Mouse (Mus musculus): ENCODE data around the gene Mttp. TPM values are rescaled to one million over a fixed set of nuclear protein-coding genes. Genes with fewer than 3 reads are reported as not detected.
A peak's percentile ranks its signal among the peaks of the same experiment; 100 is the strongest.

Mttp gene
- polyA plus RNA-seq, 1 experiment, result 4.9 TPM

- no peak for DNase-seq (ENCODE audit: low read depth)
- TF ChIP-seq POLR2A (IDR thresholded peaks at IDR 0.05; ENCODE audit: borderline replicate concordance, extremely low read depth, insufficient read depth, insufficient read length, poor library complexity, severe bottlenecking), result no peak
- no peak for TF ChIP-seq CTCF (IDR thresholded peaks at IDR 0.05; ENCODE audit: borderline replicate concordance, extremely low read depth, insufficient read depth, insufficient read length)
Measured at GRCm38 (mm10) chr3:138078701-138079100, 66.1 kb downstream of the Mttp start.

GRCm38 (mm10) chr3:138077476-138078340, 67.1 kb downstream of the Mttp start:
- peak; percentile 82 for DNase-seq (ENCODE audit: low read depth)

GRCm38 (mm10) chr3:138075209-138075608, 69.6 kb downstream of the Mttp start:
- TF ChIP-seq CTCF (IDR thresholded peaks at IDR 0.05; ENCODE audit: borderline replicate concordance, extremely low read depth, insufficient read depth, insufficient read length), result no peak
- no peak for TF ChIP-seq POLR2A (IDR thresholded peaks at IDR 0.05; ENCODE audit: borderline replicate concordance, extremely low read depth, insufficient read depth, insufficient read length, poor library complexity, severe bottlenecking)

More at GRCm38 (mm10) chr3:138077476-138078340, 67.1 kb downstream of the Mttp start:
- no peak for TF ChIP-seq CTCF (IDR thresholded peaks at IDR 0.05; ENCODE audit: borderline replicate concordance, extremely low read depth, insufficient read depth, insufficient read length)
- TF ChIP-seq POLR2A (IDR thresholded peaks at IDR 0.05; ENCODE audit: borderline replicate concordance, extremely low read depth, insufficient read depth, insufficient read length, poor library complexity, severe bottlenecking), result no peak

GRCm38 (mm10) chr3:138074214-138074613, 70.6 kb downstream of the Mttp start:
- no peak for DNase-seq (ENCODE audit: low read depth)
- TF ChIP-seq POLR2A (IDR thresholded peaks at IDR 0.05; ENCODE audit: borderline replicate concordance, extremely low read depth, insufficient read depth, insufficient read length, poor library complexity, severe bottlenecking) (no peak), CTCF (IDR thresholded peaks at IDR 0.05; ENCODE audit: borderline replicate concordance, extremely low read depth, insufficient read depth, insufficient read length) (no peak)

More at GRCm38 (mm10) chr3:138075209-138075608, 69.6 kb downstream of the Mttp start:
- DNase-seq (ENCODE audit: low read depth), result peak; percentile 74

- TF ChIP-seq CTCF (IDR thresholded peaks at IDR 0.05; ENCODE audit: borderline replicate concordance, extremely low read depth, insufficient read depth, insufficient read length) (no peak), POLR2A (IDR thresholded peaks at IDR 0.05; ENCODE audit: borderline replicate concordance, extremely low read depth, insufficient read depth, insufficient read length, poor library complexity, severe bottlenecking) (no peak)
- DNase-seq (ENCODE audit: low read depth), result no peak
Measured at GRCm38 (mm10) chr3:138071476-138072073, 73.2 kb downstream of the Mttp start.

- TF ChIP-seq CTCF (IDR thresholded peaks at IDR 0.05; ENCODE audit: borderline replicate concordance, extremely low read depth, insufficient read depth, insufficient read length) (no peak), POLR2A (IDR thresholded peaks at IDR 0.05; ENCODE audit: borderline replicate concordance, extremely low read depth, insufficient read depth, insufficient read length, poor library complexity, severe bottlenecking) (no peak)
- DNase-seq (ENCODE audit: low read depth), result no peak
Measured at GRCm38 (mm10) chr3:138071004-138071403, 73.8 kb downstream of the Mttp start.

GRCm38 (mm10) chr3:138069756-138070511, 74.8 kb downstream of the Mttp start:
- TF ChIP-seq CTCF (IDR thresholded peaks at IDR 0.05; ENCODE audit: borderline replicate concordance, extremely low read depth, insufficient read depth, insufficient read length) (no peak), POLR2A (IDR thresholded peaks at IDR 0.05; ENCODE audit: borderline replicate concordance, extremely low read depth, insufficient read depth, insufficient read length, poor library complexity, severe bottlenecking) (no peak)
- no peak for DNase-seq (ENCODE audit: low read depth)

GRCm38 (mm10) chr3:138068103-138068502, 76.7 kb downstream of the Mttp start:
- TF ChIP-seq CTCF (IDR thresholded peaks at IDR 0.05; ENCODE audit: borderline replicate concordance, extremely low read depth, insufficient read depth, insufficient read length) (no peak), POLR2A (IDR thresholded peaks at IDR 0.05; ENCODE audit: borderline replicate concordance, extremely low read depth, insufficient read depth, insufficient read length, poor library complexity, severe bottlenecking) (no peak)
- no peak for DNase-seq (ENCODE audit: low read depth)

- TF ChIP-seq POLR2A (IDR thresholded peaks at IDR 0.05; ENCODE audit: borderline replicate concordance, extremely low read depth, insufficient read depth, insufficient read length, poor library complexity, severe bottlenecking) (no peak), CTCF (IDR thresholded peaks at IDR 0.05; ENCODE audit: borderline replicate concordance, extremely low read depth, insufficient read depth, insufficient read length) (no peak)
- DNase-seq (ENCODE audit: low read depth), result no peak
Measured at GRCm38 (mm10) chr3:138067288-138067687, 77.5 kb downstream of the Mttp start, which contains the start of gene Gm5105. Gene Gm5105 (minus strand): TSS chr3:138067388.

GRCm38 (mm10) chr3:138066348-138066856, 78.4 kb downstream of the Mttp start:
- peak; percentile 82 for DNase-seq (ENCODE audit: low read depth)
- TF ChIP-seq CTCF (IDR thresholded peaks at IDR 0.05; ENCODE audit: borderline replicate concordance, extremely low read depth, insufficient read depth, insufficient read length) (no peak), POLR2A (IDR thresholded peaks at IDR 0.05; ENCODE audit: borderline replicate concordance, extremely low read depth, insufficient read depth, insufficient read length, poor library complexity, severe bottlenecking) (no peak)

GRCm38 (mm10) chr3:138065930-138066329, 78.8 kb downstream of the Mttp start:
- DNase-seq (ENCODE audit: low read depth), result no peak
- TF ChIP-seq CTCF (IDR thresholded peaks at IDR 0.05; ENCODE audit: borderline replicate concordance, extremely low read depth, insufficient read depth, insufficient read length) (no peak), POLR2A (IDR thresholded peaks at IDR 0.05; ENCODE audit: borderline replicate concordance, extremely low read depth, insufficient read depth, insufficient read length, poor library complexity, severe bottlenecking) (no peak)
